Mouse (Mus musculus) ES-E14 (cell line): ENCODE data around the gene Dcaf5.

Source experiments
- HCFC1 ChIP-seq: IDR thresholded peaks from 2 replicates; pipeline ENCODE4 v1.6.1; 2012; ENCODE audit warnings: low read length, inconsistent platforms, borderline replicate concordance; ENCODE audit not compliant: insufficient read depth
- ZC3H11A ChIP-seq: IDR thresholded peaks from 2 replicates; pipeline ENCODE4 v1.6.1; 2012; ENCODE audit warnings: low read depth, mild to moderate bottlenecking, inconsistent platforms, low read length, borderline replicate concordance

DNA sequence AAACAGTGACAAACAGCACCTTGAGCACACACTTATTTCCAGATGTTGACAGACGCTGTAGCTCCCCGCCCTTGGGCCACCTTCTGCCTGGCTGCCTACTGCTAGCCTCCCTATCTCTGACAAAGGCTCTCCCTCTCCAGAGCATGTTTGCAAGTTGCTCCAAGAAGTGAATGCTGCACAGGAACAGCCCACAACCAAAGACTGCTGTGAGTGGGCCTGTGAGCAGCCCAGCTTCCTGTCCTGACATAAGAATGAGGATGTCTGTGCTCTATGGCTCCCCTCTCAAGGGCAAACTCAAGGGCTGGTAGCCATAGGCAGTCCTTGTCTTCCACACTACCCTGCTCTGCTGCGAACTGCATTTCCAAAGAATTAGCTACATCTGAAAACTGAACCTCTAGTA is 71.1 kb downstream of the Dcaf5 start:
- no peak for TF ChIP-seq HCFC1
- TF ChIP-seq ZC3H11A: no peak
